Mouse (Mus musculus): ENCODE results near the gene Des. TPM values are rescaled to one million over a fixed set of nuclear protein-coding genes. Genes with fewer than 3 reads are reported as not detected.

Des gene
- polyA plus RNA-seq, 2 experiments from 2014 or later: not detected

Other genes starting within 250 kb of the Des start
- 10 to 100 TPM in 1 of 2 experiments, 1 to 10 TPM in 1; 6.1 to 15.3 TPM for gene Nhej1, start 235.1 kb upstream of the Des start, polyA plus RNA-seq (2017; shearing (Covaris generic))
- under 1 TPM in 1 of 2 experiments, not detected in 1; 0.20 TPM for gene Slc23a3, start 226.4 kb upstream of the Des start, polyA plus RNA-seq (2017; shearing (Covaris generic))
- 100 to 1,000 TPM; 125 to 195 TPM for gene Cnppd1, start 217.6 kb upstream of the Des start, polyA plus RNA-seq (2017; shearing (Covaris generic))
- gene Retreg2, start 217.6 kb upstream of the Des start, polyA plus RNA-seq (2017; shearing (Covaris generic)): 10 to 100 TPM; 19.2 to 32.9 TPM
- 10 to 100 TPM; 54.7 to 71.9 TPM for gene Zfand2b, start 191.7 kb upstream of the Des start, polyA plus RNA-seq (2017; shearing (Covaris generic))
- 1 to 10 TPM in 1 of 2 experiments, under 1 TPM in 1; 0.97 to 6.9 TPM for gene Abcb6, start 179.9 kb upstream of the Des start, polyA plus RNA-seq (2017; shearing (Covaris generic))
- 10 to 100 TPM; 24.5 to 49.2 TPM for gene Ankzf1, start 168.2 kb upstream of the Des start, polyA plus RNA-seq (2017; shearing (Covaris generic))
- gene Atg9a, start 168.1 kb upstream of the Des start, polyA plus RNA-seq (2017; shearing (Covaris generic)): 10 to 100 TPM; 10.1 to 12.4 TPM
- 10 to 100 TPM in 1 of 2 experiments, 1 to 10 TPM in 1; 8.0 to 19.2 TPM for gene Glb1l, start 149.5 kb upstream of the Des start, polyA plus RNA-seq (2017; shearing (Covaris generic))
- 10 to 100 TPM; 56.9 to 62.7 TPM for gene Stk16, start 149.5 kb upstream of the Des start, polyA plus RNA-seq (2017; shearing (Covaris generic))
- 100 to 1,000 TPM; 141 to 164 TPM for gene Tuba4a, start 140.5 kb upstream of the Des start, polyA plus RNA-seq (2017; shearing (Covaris generic))
- not detected for gene A630095N17Rik, start 128.2 kb upstream of the Des start, polyA plus RNA-seq (2017; shearing (Covaris generic))
- 10 to 100 TPM in 1 of 2 experiments, 1 to 10 TPM in 1; 10.0 to 10.3 TPM for gene Dnajb2, start 123.9 kb upstream of the Des start, polyA plus RNA-seq (2017; shearing (Covaris generic))
- under 1 TPM; 0.22 to 0.61 TPM for gene Ptprn, start 95.8 kb upstream of the Des start, polyA plus RNA-seq (2017; shearing (Covaris generic))
- not detected for gene Resp18, start 81.9 kb upstream of the Des start, polyA plus RNA-seq (2017; shearing (Covaris generic))
- 10 to 100 TPM; 56.0 to 90.5 TPM for gene Dnpep, start 42.3 kb upstream of the Des start, polyA plus RNA-seq (2017; shearing (Covaris generic))
- under 1 TPM in 1 of 2 experiments, not detected in 1; 0.03 TPM for gene Speg, start 15.0 kb downstream of the Des start, polyA plus RNA-seq (2017; shearing (Covaris generic))
- gene Gmppa, start 75.6 kb downstream of the Des start, polyA plus RNA-seq (2017; shearing (Covaris generic)): 10 to 100 TPM; 57.0 to 91.3 TPM
- gene Asic4, start 90.1 kb downstream of the Des start, polyA plus RNA-seq (2017; shearing (Covaris generic)): not detected
- 1 to 10 TPM; 5.2 to 5.6 TPM for gene Chpf, start 119.0 kb downstream of the Des start, polyA plus RNA-seq (2017; shearing (Covaris generic))
- not detected for gene Tmem198, start 119.2 kb downstream of the Des start, polyA plus RNA-seq (2017; shearing (Covaris generic))
- not detected for gene Obsl1, start 146.1 kb downstream of the Des start, polyA plus RNA-seq (2017; shearing (Covaris generic))
- not detected for gene Inha, start 146.7 kb downstream of the Des start, polyA plus RNA-seq (2017; shearing (Covaris generic))
- gene Stk11ip, start 161.2 kb downstream of the Des start, polyA plus RNA-seq (2017; shearing (Covaris generic)): 10 to 100 TPM in 1 of 2 experiments, 1 to 10 TPM in 1; 10.0 to 18.3 TPM
- gene Slc4a3, start 185.9 kb downstream of the Des start, polyA plus RNA-seq (2017; shearing (Covaris generic)): not detected

All from CD4-positive, CD25-positive, alpha-beta regulatory T cell, adult 4 months (primary cell).